Mouse (Mus musculus): ENCODE data around the gene Wnt11. TPM values are rescaled to one million over a fixed set of nuclear protein-coding genes. Genes with fewer than 3 reads are reported as not detected.

Gene Wnt11
- total RNA-seq, 2 experiments from 2014 or later, result 1.7 to 2.2 TPM

DNA sequence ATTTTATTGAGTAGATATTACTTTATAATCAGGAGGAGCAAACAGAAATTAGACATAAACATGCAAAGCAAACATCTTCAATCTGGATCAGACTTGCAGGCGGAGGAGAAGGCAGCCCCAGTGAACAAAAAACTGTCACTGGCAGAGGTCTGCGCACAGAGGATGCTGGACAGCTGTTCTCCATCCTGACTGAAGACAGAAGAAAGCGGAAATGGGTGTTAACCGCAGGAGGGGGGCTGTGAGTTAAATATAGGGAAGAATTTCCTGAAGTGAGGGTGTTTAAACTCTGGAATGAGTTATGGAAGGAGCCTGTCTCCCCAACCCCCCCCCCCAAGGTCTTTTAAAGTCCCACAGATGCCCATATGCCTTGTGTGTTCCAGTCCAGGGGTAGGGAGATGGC is 64.9 kb downstream of the Wnt11 start:
- DNase-seq (ENCODE audit: extremely low spot score in 1 of 2, low spot score in 1 of 2), result no peak

DNA sequence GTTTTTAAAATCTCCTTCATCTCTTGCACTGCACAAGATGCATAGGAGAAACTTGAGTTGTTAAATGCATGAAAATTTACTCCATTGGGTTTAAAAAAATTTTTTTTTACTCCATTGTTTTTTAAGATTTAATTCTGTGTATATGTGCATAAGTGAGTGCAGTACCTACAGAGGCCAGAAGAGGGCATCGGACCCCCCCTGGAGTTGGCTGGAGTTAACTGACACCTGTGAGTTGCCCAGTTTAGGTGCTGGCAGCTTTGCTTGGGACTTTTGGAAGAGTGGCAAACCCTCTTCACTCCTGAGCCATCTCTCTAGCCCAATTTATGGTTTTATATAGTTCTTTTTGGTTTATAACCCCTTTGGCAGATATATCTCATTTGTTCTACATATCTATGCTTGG is 66.2 kb downstream of the Wnt11 start:
- DNase-seq (ENCODE audit: extremely low spot score in 1 of 2, low spot score in 1 of 2), result no peak

DNA sequence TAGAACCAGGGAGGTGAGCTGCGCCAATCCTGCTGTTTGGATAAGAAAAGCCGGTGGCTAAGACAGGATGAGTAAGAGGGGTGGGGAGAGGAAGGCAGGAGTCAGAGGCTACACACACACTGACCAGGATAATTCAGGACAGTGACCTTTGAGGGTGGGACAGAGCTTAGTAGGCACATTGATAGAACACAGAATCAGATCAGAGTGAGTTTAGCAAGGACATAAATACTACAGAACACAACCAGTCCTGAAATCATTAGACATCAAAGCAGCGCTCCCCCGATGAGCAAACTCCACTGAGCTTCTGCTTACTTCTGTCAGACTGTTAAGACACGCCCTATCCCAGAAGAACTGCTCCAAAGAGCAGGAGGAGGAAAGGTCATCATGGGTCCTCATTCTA is 69.0 kb downstream of the Wnt11 start:
- no peak for DNase-seq (ENCODE audit: extremely low spot score in 1 of 2, low spot score in 1 of 2)

Other genes with a start within 250 kb of the Wnt11 start
- gene Emsy, start 178.3 kb upstream of the Wnt11 start, total RNA-seq (2021), result 10 to 100 TPM; 58.1 to 70.0 TPM
- gene Thap12, start 132.0 kb upstream of the Wnt11 start, total RNA-seq (2021), result 10 to 100 TPM; 71.0 to 78.5 TPM